Mouse (Mus musculus): ENCODE results near the gene 2700049A03Rik.

The 2700049A03Rik gene

GRCm38 (mm10) chr12:71269367-71269766 is 132.7 kb downstream of the 2700049A03Rik start:
- DNase-seq (ENCODE audit: low read depth, low spot score) = no peak

- no peak for DNase-seq (ENCODE audit: low read depth, low spot score)
Observed at GRCm38 (mm10) chr12:71271131-71271530, 134.5 kb downstream of the 2700049A03Rik start.

GRCm38 (mm10) chr12:71274519-71275237 is 138.0 kb downstream of the 2700049A03Rik start:
- DNase-seq (ENCODE audit: low read depth, low spot score) = no peak

GRCm38 (mm10) chr12:71275906-71276595 is 139.4 kb downstream of the 2700049A03Rik start:
- no peak for DNase-seq (ENCODE audit: low read depth, low spot score)

- DNase-seq (ENCODE audit: low read depth, low spot score) = no peak
Observed at GRCm38 (mm10) chr12:71279521-71280262, 143.0 kb downstream of the 2700049A03Rik start.

- DNase-seq (ENCODE audit: low read depth, low spot score) = no peak
Observed at GRCm38 (mm10) chr12:71281201-71281768, 144.6 kb downstream of the 2700049A03Rik start.

GRCm38 (mm10) chr12:71285399-71285798 is 148.8 kb downstream of the 2700049A03Rik start:
- DNase-seq (ENCODE audit: low read depth, low spot score) = no peak

GRCm38 (mm10) chr12:71290460-71290859 is 153.8 kb downstream of the 2700049A03Rik start:
- no peak for DNase-seq (ENCODE audit: low read depth, low spot score)

All from brain, embryonic 18.5 days (tissue).